Mouse (Mus musculus): ENCODE measurements around the gene Scn8a.

Gene Scn8a

DNA sequence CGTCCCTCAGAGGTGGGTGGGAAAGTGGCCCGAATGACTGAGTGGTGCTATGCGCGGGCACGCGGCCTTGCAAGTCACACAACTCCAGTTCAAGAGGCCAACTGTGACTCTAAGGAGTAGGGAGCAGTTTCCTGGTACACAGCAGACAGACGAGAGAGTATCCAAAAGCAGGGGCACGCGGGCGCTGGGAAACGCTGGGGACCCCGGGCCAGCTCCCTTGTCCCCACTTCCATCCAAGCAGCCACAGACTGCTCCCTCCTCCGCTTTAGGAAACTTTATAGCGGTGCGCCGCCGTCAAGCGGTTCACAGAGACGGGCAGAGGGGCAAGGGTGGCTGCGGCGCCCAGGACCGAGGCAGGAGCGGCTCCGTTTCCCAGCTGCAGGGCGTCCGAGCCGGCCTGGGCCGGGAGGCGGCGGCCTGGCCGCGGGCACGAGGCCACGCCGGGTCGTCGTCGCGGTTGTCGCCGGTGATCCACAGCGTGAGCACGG lies 176.4 kb downstream of the Scn8a start:
- no peak for DNase-seq

GRCm38 (mm10) chr15:101046527-101047193 lies 177.0 kb downstream of the Scn8a start:
- DNase-seq = peak; percentile 60

DNA sequence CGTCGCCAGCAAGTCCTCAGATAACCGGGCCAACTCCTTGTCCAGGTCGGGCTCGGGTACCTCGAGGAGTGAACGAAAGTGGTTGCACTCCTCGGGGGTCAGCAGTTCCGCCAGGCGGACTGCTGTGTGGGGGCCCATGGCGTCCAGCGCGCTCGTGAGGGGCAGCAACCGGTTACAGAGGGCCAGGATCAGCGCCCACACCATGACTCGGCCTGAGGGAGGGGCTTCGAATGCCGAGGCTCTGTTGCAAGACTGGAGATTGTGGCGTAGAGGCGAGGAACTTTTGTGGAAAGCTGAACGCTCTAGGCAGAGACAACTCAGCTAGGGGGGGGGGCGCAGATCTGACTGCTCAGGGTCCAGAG lies 177.5 kb downstream of the Scn8a start, which contains the start of gene Gm47841:
Gene Gm47841, minus strand, starts transcription at position 204 of the 362 bp plus-strand sequence.
- DNase-seq = no peak

DNA sequence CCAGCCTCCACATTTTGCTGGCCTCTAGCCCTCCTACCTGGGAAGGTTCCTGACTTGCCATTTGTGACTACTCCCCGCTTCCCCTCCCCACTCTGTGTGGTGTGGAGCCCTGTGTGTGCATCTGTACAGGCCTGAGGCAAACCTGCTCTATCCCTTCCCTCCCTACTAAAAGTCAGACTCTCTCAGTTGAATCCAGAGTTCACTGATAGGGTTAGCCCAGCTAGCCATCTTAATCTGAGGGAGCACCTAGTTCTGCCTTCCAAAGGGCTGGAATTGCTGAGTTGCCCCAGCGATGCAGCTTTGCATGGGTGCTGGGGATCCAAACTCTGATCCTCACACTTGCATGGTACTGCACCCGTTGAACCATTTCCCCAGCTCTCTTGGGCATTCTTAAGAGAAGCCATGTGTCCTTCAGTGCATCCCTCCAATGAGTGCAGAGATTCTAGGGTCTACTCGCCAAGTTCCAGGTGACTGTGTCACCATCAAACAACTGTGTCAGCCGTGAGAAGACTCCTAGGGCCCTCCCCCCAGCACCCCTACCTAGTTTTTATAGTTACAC lies 178.8 kb downstream of the Scn8a start:
- DNase-seq = no peak

DNA sequence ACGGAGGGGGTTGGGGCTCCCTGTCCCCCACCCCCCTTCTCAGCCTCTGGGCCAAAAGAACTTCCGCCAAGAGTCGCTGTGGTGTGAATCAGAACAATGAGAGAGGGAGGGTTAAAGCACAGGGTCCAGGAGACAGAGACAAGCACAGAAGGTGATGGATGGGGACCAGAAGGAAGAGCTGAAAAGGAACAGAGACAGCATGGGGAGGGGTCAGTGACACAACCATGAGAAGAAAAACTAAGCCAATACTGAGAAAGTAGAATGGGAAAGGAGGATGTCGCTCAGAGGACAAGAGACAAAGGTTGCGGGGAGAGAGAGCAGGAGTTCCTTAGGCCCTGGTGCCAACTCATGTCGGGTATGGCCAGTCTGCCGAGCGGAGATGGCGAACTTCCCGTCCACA lies 182.2 kb downstream of the Scn8a start:
- no peak for DNase-seq

- DNase-seq = no peak
Observed at GRCm38 (mm10) chr15:101052560-101053501, 183.2 kb downstream of the Scn8a start.

DNA sequence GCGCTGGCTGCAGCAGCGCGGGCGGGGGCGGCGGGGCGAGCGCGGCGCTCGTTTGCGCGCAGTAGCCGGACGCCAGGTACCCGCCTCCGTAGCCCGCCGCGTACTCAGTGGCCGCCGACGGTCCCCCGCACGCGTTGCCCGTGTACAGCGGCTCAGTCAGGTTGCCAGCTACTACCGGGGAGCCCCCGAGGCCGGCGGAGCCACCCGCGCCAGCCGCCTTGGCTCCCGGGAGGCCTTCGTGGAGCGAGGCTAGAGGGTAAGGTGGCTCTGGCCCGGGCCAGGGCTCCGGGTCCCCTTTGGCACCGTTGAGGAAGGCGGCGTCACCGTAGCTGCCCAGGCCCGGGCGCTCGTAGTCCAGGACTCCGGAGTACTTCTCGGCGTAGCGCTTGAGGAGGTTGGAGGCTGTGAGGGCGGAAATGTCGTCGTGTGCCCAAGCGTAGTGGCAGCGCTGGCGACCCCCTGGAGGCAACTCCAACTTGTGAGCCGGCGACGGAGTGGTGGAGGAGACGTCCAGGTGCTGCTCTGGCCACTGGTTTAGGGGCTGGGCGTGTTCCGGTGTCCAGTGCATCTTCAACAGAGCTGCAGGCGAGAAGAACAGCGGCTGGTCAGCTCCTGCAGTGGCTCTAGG lies 184.3 kb downstream of the Scn8a start:
- DNase-seq = peak; percentile 36

GRCm38 (mm10) chr15:101054541-101054940 lies 184.9 kb downstream of the Scn8a start:
- DNase-seq = no peak

DNA sequence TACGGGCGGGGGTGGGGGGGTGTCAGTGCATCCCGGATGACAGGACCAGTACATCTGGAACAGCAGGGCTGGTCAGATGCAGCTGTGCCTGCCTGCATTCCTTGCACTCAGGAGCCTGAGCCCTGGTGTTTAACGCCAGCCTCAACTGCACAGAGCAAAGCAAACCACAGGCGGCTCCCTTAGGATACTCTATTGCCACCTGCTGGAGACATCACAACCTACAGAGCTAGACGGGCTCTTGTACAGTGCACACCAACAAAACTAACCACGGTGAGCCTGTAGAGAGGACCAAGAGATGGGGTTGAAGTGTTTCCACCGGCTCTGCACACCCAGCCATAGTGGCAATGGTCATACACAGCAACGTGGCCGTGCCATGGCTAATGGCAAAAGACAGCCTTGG lies 186.6 kb downstream of the Scn8a start:
- peak; percentile 38 for DNase-seq

DNA sequence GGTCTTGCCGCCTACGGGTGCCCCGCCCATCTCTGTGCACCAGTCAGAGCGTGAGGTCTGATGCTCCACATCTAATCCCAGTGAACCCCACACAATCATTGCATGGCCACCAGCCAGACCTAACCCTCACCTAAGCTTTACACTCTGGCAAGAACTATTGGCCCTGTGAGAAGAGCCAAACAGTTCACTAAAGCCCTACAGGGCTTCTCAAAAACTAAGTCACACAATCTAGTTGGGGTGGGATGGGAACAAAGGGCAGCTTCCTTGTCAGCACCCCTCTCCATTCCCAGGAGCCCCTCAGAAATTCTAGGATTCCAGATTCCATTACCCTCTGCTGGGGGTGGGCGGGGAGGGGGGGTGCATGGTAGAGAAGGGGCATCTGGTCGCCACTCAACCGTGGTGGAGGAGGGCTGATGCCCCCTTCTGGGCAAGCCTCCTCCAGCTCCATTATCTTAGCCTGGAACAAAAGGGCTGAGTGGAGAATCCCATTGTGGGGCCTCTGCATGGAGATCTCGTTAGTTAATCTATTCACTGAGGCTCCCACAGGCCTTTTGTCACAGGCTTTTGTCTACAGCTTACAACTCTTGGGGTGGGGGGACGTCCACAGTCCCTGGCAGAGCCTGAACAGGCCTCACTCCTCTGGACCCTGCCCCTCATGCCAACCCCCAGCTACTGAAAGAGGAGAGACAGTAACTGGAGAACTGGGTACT lies 190.1 kb downstream of the Scn8a start:
- no peak for DNase-seq

DNA sequence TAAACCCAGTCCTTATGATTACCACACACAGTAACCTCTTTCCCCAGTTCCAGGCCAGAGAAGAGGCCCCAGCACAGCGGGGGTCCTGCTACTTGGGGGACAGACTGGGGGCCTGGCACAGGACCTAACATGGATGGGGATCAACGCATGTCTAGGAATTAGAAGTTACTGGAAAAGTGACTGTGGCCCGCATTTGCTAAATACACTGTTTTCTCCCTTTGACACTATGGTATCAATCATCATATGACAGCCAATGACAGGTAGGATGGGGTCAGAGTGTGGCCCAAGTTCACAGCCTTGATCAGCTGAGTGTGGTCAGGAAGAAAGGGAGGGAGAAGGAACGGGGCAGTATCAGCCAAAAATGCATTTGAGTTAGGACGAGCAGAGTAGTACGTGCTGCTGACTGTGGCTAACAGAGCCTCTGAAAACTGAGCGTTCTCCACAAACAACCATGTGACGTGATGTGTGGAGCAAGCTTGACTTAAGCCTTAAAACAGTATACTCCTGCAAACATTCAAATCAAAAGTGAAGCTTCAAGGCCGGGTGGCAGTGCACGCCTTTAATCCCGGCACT lies 190.7 kb downstream of the Scn8a start:
- DNase-seq = no peak

GRCm38 (mm10) chr15:101065069-101065468 lies 195.4 kb downstream of the Scn8a start:
- no peak for DNase-seq

DNA sequence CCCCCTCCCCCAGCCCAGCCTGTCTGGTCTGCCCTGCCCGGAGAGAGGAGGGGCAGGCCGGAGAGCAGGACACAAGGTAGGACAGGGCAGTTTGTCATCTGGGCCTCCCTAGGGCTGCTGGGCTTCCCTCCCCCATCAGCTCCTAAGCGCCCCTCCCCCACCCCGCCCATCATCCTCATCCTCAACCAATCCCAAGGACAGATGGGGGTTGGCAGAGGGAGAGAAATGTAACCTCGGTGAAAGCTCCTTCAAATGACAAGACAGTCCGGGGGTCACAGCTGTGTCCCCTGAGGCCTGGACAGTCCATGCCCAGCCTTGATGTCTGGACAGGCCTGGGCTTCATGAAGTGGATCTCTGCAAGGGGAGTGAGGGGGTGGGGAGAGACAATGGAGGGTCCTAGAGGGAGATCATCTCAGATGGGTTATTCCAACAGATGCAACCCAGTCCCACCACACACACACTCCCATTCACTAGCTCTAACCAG lies 196.7 kb downstream of the Scn8a start:
- no peak for DNase-seq

- no peak for DNase-seq
Observed at GRCm38 (mm10) chr15:101066920-101067696, 197.4 kb downstream of the Scn8a start.

- DNase-seq = no peak
Observed at GRCm38 (mm10) chr15:101068029-101068428, 198.4 kb downstream of the Scn8a start.

DNA sequence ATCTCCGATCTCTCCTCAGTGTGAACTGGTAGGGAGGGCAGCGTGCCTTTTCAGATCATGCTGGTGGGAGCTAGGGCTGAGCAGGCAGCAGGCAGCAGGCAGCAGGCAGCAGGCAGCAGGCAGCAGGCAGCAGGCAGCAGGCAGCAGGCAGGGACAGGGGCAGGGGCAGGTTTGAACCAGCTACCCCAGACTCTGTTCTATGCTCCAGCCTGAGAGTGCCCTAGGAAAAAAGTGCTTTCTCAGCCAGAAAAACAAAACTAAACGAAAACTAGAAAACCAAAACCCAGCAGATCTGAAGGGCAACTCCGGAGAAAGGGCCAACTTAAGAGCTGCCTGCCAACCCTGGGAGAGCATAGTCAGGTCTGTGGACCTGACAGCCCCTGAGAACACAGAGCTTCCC lies 199.0 kb downstream of the Scn8a start:
- no peak for DNase-seq

- no peak for DNase-seq
Observed at GRCm38 (mm10) chr15:101069641-101070190, 200.1 kb downstream of the Scn8a start.

DNA sequence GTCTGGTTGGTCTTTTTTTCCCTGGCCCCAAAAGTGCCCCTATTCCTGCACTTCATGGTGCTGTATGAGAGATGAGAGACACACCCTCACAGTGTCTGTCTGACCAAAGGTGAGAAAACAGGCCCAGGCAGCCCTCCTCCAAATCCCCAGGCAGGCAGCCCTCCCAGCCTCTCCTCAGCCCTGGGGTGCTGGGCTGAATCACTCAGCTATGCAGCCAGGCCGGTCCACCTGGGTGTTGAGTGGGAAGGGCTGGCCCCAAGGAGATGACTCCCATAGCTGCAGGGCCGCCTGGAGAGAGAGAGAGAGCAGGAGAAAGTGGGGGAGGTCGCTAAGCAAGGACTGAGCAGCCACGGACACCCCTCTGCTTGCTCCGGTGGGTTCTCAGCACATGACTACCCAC lies 201.1 kb downstream of the Scn8a start:
- DNase-seq = no peak

DNA sequence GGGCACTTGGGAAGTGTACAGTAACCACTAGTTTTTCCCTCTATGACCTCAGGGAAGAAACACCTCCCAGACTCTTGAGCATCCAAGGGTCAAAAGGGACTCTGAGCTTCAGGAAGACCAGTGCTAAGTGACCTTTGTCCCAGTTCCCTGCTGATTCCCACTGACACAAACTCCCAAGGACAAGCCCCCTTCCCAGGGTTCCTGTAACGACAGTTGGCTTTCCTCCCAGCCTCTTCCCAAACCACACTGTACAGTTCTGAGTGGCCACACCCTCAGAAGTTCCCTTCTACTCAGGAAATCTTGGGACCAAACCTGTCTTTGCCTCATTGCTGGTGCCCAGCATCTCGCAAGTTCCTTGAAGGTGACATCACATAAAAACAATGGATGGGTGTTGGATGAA lies 203.1 kb downstream of the Scn8a start:
- no peak for DNase-seq

DNA sequence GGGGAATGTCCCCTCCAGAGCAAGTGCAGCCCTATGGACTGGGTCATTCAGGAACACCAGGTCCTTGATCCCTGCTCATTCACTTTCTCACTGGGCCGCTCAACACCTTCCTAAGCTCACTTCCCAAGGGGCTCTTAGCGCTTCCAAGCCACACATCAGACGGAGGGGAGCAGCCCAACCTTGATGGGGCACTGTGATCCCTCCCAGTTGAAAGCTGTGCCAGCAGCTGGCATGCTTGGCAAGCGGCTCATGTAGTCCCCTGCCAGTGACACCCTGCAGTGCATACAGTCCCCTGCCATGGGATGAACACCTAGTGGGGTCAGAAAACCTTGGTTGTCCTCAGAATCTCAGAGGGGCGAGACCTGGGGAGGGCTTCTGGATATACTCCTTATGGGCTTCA lies 204.4 kb downstream of the Scn8a start:
- DNase-seq = no peak

DNA sequence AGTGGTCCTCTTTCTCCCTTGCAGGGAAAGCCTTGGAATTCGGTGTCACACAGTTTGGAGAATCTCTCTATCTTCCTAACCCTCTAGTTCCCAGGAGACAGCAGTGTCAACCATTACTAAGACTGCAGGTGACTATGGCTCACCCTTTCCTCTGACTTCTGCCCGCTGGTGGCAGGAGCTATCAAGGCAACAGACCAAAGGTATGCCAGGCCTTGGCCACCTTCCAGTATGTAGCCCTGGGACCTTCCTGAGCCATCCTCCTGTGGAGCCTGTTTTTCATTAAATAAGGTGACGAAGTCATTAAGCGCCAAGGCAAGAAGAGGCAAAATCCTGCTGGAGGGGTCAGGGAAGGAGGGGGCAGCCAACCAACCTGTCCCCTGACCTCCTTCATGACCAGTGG lies 205.5 kb downstream of the Scn8a start:
- DNase-seq = no peak
